Mouse (Mus musculus): ENCODE data around the gene Pnn.

GRCm38 (mm10) chr12:59040851-59041250 is 25.8 kb upstream of the Pnn start:
- TF ChIP-seq CTCF (IDR thresholded peaks at IDR 0.05 in 2 of 3, conservative IDR thresholded peaks at IDR 0.05 in 1 of 3; ENCODE audit: control insufficient read depth in 1 of 3, insufficient read depth in 1 of 3, low read depth in 2 of 3, low read length in 3 of 3, poor library complexity in 1 of 3, severe bottlenecking in 1 of 3) (no peak), GATA1 (IDR thresholded peaks at IDR 0.05; ENCODE audit: low read depth, low read length) (no peak), ELF1 (IDR thresholded peaks at IDR 0.05; ENCODE audit: low read depth, low read length) (no peak), POLR2A (IDR thresholded peaks at IDR 0.05; ENCODE audit: control insufficient read depth in 1 of 2, insufficient read depth in 1 of 2, low read depth in 1 of 2, low read length in 2 of 2, poor library complexity in 1 of 2) (peak; percentile 75 to 95), ZC3H11A (IDR thresholded peaks at IDR 0.05; ENCODE audit: low read depth, low read length) (no peak), POLR2AphosphoS5 (IDR thresholded peaks at IDR 0.05; ENCODE audit: borderline replicate concordance, low read depth, low read length) (peak; percentile 93; the same call in 1 of the 2 replicates), MYC (IDR thresholded peaks at IDR 0.05; ENCODE audit: low read depth, low read length) (no peak), MAX (IDR thresholded peaks at IDR 0.05; ENCODE audit: low read length) (no peak), BHLHE40 (IDR thresholded peaks at IDR 0.05; ENCODE audit: borderline replicate concordance, low read depth, low read length) (no peak)

All from MEL (cell line).